Mouse (Mus musculus) brain, embryonic 14.5 days (tissue): ENCODE data around the gene Gm3182.
"Not testable (repeated sequence)": the region's sequence is repeated elsewhere in the genome, so short reads cannot be mapped to it uniquely, and the experiment has no call there.

Source experiments
- CTCF ChIP-seq: fragments of 200-500 bp; IDR thresholded peaks from 2 replicates; pipeline ENCODE4 v1.5.1; 2012; ENCODE audit warnings: inconsistent platforms, mild to moderate bottlenecking, moderate library complexity, borderline replicate concordance; ENCODE audit not compliant: insufficient read depth, insufficient read length; ENCODE audit errors: extremely low read depth
- POLR2A ChIP-seq: fragments of 200-500 bp; IDR thresholded peaks from 2 replicates; pipeline ENCODE4 v1.6.1; 2012; ENCODE audit warnings: mild to moderate bottlenecking, inconsistent platforms, borderline replicate concordance; ENCODE audit not compliant: poor library complexity, insufficient read depth, insufficient read length, severe bottlenecking; ENCODE audit errors: extremely low read depth

DNA sequence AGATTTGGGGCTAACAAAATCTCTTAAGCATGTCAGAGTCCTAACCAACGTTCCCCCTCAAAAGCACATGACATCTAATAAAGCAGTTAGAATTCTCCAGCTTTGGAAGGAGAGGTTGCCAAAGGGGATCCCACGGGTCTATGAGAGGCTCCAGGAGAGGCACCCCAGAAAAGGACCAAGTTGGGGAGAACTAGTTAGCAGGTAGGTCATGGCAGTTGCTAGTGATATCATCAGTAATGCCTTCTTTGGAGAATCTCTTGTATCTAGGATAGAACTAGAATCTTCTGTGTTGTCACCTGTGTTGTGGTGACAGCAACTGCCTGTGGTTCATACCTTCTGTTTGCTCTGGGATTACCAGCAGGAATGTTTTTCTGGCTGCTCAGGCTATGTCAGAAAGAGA, at the start of gene Gm3182:
- not testable (repeated sequence) for TF ChIP-seq CTCF, POLR2A
